Mouse (Mus musculus) heart, embryonic 12.5 days (tissue): ENCODE measurements around the gene Hist1h2ap. TPM values are rescaled to one million over a fixed set of nuclear protein-coding genes. Genes with fewer than 3 reads are reported as not detected.
"Not testable (repeated sequence)": the region's sequence is repeated elsewhere in the genome, so short reads cannot be mapped to it uniquely, and the experiment has no call there.

ENCODE experiments used
- ATAC-seq: fragments of 200-750 bp; cut with Nextera tagmentation; 2 replicates; pipeline ENCODE4 v1.8.0; 2017; ENCODE audit warnings: moderate TSS enrichment, moderate library complexity; ENCODE audit not compliant: insufficient number of reproducible peaks, low FRiP score
- H3K27ac ChIP-seq: fragments of 300-500 bp; sonication (generic); 2 replicates; pipeline ENCODE4 v1.5.1; 2016; ENCODE audit warnings: mild to moderate bottlenecking, moderate library complexity; ENCODE audit not compliant: poor library complexity, severe bottlenecking
- H3K27me3 ChIP-seq: fragments of 300-500 bp; sonication (generic); replicated peaks from 2 replicates; pipeline ENCODE4 v1.6.1; 2016; ENCODE audit warnings: mild to moderate bottlenecking, moderate library complexity
- H3K36me3 ChIP-seq: fragments of 300-500 bp; sonication (generic); 2 replicates; pipeline ENCODE4 v1.6.1; 2016; ENCODE audit warnings: mild to moderate bottlenecking, moderate library complexity
- H3K4me1 ChIP-seq: fragments of 300-500 bp; sonication (generic); replicated peaks from 2 replicates; pipeline ENCODE4 v1.6.1; 2016; ENCODE audit warnings: mild to moderate bottlenecking
- H3K4me2 ChIP-seq: fragments of 300-500 bp; sonication (generic); 2 replicates; pipeline ENCODE4 v1.6.1; 2016; ENCODE audit warnings: mild to moderate bottlenecking, moderate library complexity
- H3K4me3 ChIP-seq: fragments of 300-500 bp; sonication (generic); 2 replicates; pipeline ENCODE4 v1.5.1; 2016; ENCODE audit warnings: mild to moderate bottlenecking
- H3K9ac ChIP-seq: fragments of 300-500 bp; sonication (generic); 2 replicates; pipeline ENCODE4 v1.6.1; 2016; ENCODE audit warnings: mild to moderate bottlenecking, moderate library complexity
- H3K9me3 ChIP-seq: fragments of 300-500 bp; sonication (generic); replicated peaks from 2 replicates; pipeline ENCODE4 v1.6.1; 2016; ENCODE audit warnings: mild to moderate bottlenecking, moderate library complexity
- WGBS: fragments of 180-500 bp; shearing (Covaris S2); methylation state at CpG from one replicate; pipeline ENCODE4 v1.1.7; 2016; 5-methylcytosine and 5-hydroxymethylcytosine counted together
- polyA plus RNA-seq: library from polyadenylated mRNA; unstranded; fragments of >200 nt; fragmentation: Nextera tagmentation; extraction: Ambion mirVana; gene quantifications from 2 replicates; pipeline ENCODE4 v1.2.1, GENCODE M21; 2016

The Hist1h2ap gene
- 2,122 and 2,141 TPM in 2 replicates for polyA plus RNA-seq

DNA sequence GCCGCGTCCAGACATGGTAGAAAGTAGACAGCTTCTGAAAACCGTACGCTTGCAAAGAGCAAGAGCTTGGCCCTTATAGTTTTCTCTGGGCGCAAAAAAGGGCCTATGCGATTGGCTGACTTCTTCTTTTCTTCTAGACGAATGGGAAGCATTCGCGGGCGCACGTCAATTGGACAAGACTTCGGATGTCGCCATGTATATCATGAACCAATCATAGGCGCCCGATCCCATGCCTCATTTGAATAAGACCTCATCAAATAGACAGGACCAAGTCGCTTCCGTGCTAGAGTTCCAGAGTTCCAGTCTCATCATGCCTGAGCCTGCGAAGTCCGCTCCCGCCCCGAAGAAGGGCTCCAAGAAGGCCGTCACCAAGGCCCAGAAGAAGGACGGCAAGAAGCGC lies at the start of gene Hist1h2ap, which contains the start of gene Hist1h2br:
Gene Hist1h2ap (minus strand): TSS at position 47 of the 400 bp plus-strand sequence.
Gene Hist1h2br (plus strand): TSS at position 283 of the 400 bp plus-strand sequence.
- not testable (repeated sequence) for H3K27ac ChIP-seq, H3K4me2 ChIP-seq, H3K9ac ChIP-seq, H3K4me3 ChIP-seq, H3K36me3 ChIP-seq, H3K4me1 ChIP-seq, H3K27me3 ChIP-seq, H3K9me3 ChIP-seq
- WGBS: no CpG with 5 or more reads among the region's 24 CpGs
- peak; percentile 93 for ATAC-seq

DNA sequence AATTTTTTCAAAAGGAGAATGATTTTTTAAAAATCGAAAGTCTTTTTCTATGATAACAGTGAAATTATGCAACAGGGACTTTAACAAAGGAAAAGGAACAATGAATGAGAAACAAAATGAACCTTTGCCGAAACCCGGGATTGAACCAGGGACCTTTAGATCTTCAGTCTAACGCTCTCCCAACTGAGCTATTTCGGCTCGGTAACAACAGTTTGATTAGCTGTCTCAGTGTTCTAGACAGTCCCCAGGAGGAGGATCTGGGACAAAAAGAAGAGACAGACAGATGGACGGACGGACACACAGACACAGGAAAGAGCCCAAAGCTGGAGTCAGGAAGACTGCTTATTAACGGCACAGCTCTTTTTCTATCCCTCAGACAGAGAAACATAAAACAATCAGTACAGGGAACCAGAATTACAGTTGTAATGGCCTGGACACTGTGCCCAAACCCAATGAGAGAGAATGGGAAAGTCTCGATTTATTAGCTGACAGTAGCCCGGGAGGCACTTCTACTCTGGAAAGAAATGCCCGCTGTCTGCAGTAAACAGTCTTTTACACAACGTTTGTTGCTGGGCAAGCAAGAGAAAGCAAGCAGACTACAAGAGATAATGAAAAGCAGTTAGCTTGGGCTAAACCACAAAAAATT lies 49.6 kb upstream of the Hist1h2ap start:
- H3K4me3 ChIP-seq: peak overlapping the region; percentile 57
- H3K27ac ChIP-seq: no peak overlapping the region
- no peaks in the 10 kb centered on the region for H3K4me1 ChIP-seq
- peak overlapping the region; percentile 39; the same call in 1 of the 2 replicates for H3K9ac ChIP-seq
- H3K36me3 ChIP-seq: no peaks in the 10 kb centered on the region
- H3K9me3 ChIP-seq: no peaks in the 10 kb centered on the region
- H3K4me2 ChIP-seq: peak overlapping the region; percentile 64
- no peaks in the 10 kb centered on the region for H3K27me3 ChIP-seq
- WGBS: 1% methylated on average over 13 of the region's 13 CpGs
- peak; percentile 71 for ATAC-seq

DNA sequence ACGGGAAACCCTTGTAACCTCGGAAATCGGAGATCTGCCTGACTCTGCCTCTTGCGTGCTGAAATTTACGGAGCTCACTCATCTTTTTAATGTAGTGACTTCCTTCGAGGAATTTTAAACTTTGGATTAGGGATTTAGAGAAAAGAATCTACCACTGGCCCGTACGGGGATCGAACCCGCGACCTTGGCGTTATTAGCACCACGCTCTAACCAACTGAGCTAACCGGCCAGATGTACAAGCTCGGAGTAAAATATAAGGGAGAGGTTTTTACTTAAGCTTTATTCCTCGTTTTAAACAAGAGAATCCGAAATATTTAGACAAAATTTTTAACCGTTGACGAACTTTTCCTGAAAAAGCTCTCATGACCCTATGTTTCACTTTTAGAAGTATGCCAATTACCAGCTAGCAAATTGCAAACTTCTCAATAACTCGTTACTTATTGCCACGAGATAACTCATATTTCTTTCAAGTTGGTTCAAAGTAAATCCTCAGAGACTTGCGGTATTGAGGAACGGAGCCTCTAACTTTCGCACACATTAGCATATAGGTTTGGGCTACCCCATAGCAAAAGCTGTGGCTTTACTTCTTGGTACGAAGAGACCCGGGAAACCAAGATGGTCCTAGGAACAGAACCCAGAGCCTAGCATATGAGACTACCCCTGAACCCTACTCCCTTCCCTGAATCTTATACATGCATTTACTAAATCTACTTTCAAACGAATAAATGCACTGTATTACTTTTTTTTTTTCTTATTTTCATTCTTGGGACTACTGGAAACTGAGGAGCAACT lies 48.8 kb upstream of the Hist1h2ap start:
- WGBS: 2% methylated on average over 27 of the region's 27 CpGs
- no peaks in the 10 kb centered on the region for H3K27me3 ChIP-seq
- H3K9me3 ChIP-seq: no peaks in the 10 kb centered on the region
- peak overlapping the region; percentile 44; the same call in 1 of the 2 replicates for H3K9ac ChIP-seq
- H3K4me3 ChIP-seq: peak overlapping the region; percentile 57
- H3K4me1 ChIP-seq: no peaks in the 10 kb centered on the region
- no peaks in the 10 kb centered on the region for H3K36me3 ChIP-seq
- H3K27ac ChIP-seq: no peak overlapping the region
- peak; percentile 66; the same call in 1 of the 2 replicates for ATAC-seq
- H3K4me2 ChIP-seq: peak overlapping the region; percentile 64

GRCm38 (mm10) chr13:21880735-21881134 lies 47.4 kb upstream of the Hist1h2ap start:
- Histone ChIP-seq H3K27ac (no peak overlapping the region), H3K9ac (no peak overlapping the region), H3K27me3 (no peaks in the 10 kb centered on the region), H3K4me3 (no peak overlapping the region), H3K4me1 (no peaks in the 10 kb centered on the region), H3K4me2 (no peak overlapping the region), H3K9me3 (no peaks in the 10 kb centered on the region), H3K36me3 (no peaks in the 10 kb centered on the region)
- 79% methylated on average over 6 of the region's 6 CpGs for WGBS
- ATAC-seq: no peak

DNA sequence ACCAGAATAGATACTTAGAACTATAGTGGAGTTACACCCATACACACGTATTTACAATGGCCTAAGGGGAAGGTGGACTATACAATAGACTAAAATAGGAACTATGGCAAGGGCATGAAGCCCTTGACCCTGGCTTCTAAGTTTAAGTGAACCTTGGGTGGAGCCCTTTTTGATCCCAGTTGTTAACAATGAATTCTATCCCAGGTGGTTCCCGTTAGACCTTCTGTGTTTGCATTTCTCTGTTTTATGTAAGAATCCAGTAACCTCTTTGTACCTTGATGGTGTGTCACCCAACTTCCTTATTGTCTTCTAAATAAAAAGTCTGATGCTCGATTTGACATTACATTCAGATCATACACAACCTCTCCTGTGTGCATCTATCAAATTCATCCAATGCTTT lies 32.2 kb upstream of the Hist1h2ap start:
- H3K27me3 ChIP-seq, H3K9me3 ChIP-seq, H3K4me2 ChIP-seq, H3K4me3 ChIP-seq, ATAC-seq, H3K36me3 ChIP-seq, H3K4me1 ChIP-seq, H3K9ac ChIP-seq, H3K27ac ChIP-seq: not testable (repeated sequence)
- 64% methylated on average over 3 of the region's 3 CpGs for WGBS

GRCm38 (mm10) chr13:21861608-21862007 lies 28.3 kb upstream of the Hist1h2ap start:
- Histone ChIP-seq H3K4me1 (no peaks in the 10 kb centered on the region), H3K27ac (no peak overlapping the region), H3K9me3 (no peaks in the 10 kb centered on the region), H3K4me2 (no peak overlapping the region), H3K27me3 (no peaks in the 10 kb centered on the region; the same call in 1 of the 2 replicates), H3K9ac (no peak overlapping the region), H3K36me3 (no peaks in the 10 kb centered on the region), H3K4me3 (no peak overlapping the region)
- 21% methylated on average over 5 of the region's 5 CpGs for WGBS
- ATAC-seq: no peak

- ATAC-seq: no peak; the same call in 1 of the 2 replicates
- H3K4me3 ChIP-seq: peak overlapping the region; percentile 59
- no peaks in the 10 kb centered on the region for H3K9me3 ChIP-seq
- peak overlapping the region; percentile 55 for H3K9ac ChIP-seq
- no peaks in the 10 kb centered on the region for H3K36me3 ChIP-seq
- H3K27me3 ChIP-seq: no peaks in the 10 kb centered on the region
- WGBS: 2% methylated on average over 15 of the region's 15 CpGs
- no peak overlapping the region for H3K27ac ChIP-seq
- peak overlapping the region; percentile 66 for H3K4me2 ChIP-seq
- H3K4me1 ChIP-seq: peaks cover 13% of the 10 kb centered on the region
These were observed 22.4 kb upstream of the Hist1h2ap start for GRCm38 (mm10) chr13:21855698-21856162.

- Histone ChIP-seq H3K4me2 (peak overlapping the region; percentile 66), H3K4me1 (peaks cover 15% of the 10 kb centered on the region), H3K4me3 (peak overlapping the region; percentile 59), H3K36me3 (no peaks in the 10 kb centered on the region), H3K9me3 (no peaks in the 10 kb centered on the region), H3K27me3 (no peaks in the 10 kb centered on the region), H3K9ac (peak overlapping the region; percentile 55), H3K27ac (no peak overlapping the region)
- WGBS: 1% methylated on average over 11 of the region's 11 CpGs
- ATAC-seq: peak; percentile 84
These were observed 21.8 kb upstream of the Hist1h2ap start for GRCm38 (mm10) chr13:21855146-21855545.

- H3K4me3 ChIP-seq: no peak overlapping the region
- 0 out of 2 replicates have a peak, but pooled peaks have one; percentile 13 for ATAC-seq
- no peak overlapping the region for H3K9ac ChIP-seq
- peak overlapping the region; percentile 62 for H3K27ac ChIP-seq
- no peaks in the 10 kb centered on the region for H3K9me3 ChIP-seq
- H3K4me2 ChIP-seq: peak overlapping the region; percentile 21; the same call in 1 of the 2 replicates
- H3K4me1 ChIP-seq: peaks cover 15% of the 10 kb centered on the region
- no peaks in the 10 kb centered on the region for H3K36me3 ChIP-seq
- 37% methylated on average over 3 of the region's 3 CpGs for WGBS
- H3K27me3 ChIP-seq: no peaks in the 10 kb centered on the region
These were observed 19.1 kb upstream of the Hist1h2ap start for GRCm38 (mm10) chr13:21852215-21852945.

- H3K9ac ChIP-seq, H3K27me3 ChIP-seq, ATAC-seq, H3K4me3 ChIP-seq, H3K4me2 ChIP-seq, H3K9me3 ChIP-seq, H3K36me3 ChIP-seq, H3K27ac ChIP-seq: not testable (repeated sequence)
- H3K4me1 ChIP-seq: peaks cover 15% of the 10 kb centered on the region
- WGBS: 38% methylated on average over 1 of the region's 1 CpGs
These were observed 17.4 kb upstream of the Hist1h2ap start for GRCm38 (mm10) chr13:21850696-21851095.

GRCm38 (mm10) chr13:21847883-21848282 lies 14.6 kb upstream of the Hist1h2ap start:
- 22% methylated on average over 8 of the region's 8 CpGs for WGBS
- no peak overlapping the region for H3K4me2 ChIP-seq
- no peak overlapping the region for H3K4me3 ChIP-seq
- no peak for ATAC-seq
- no peak overlapping the region for H3K9ac ChIP-seq
- no peaks in the 10 kb centered on the region for H3K9me3 ChIP-seq
- H3K27me3 ChIP-seq: no peaks in the 10 kb centered on the region
- peaks cover 12% of the 10 kb centered on the region for H3K4me1 ChIP-seq
- H3K36me3 ChIP-seq: no peaks in the 10 kb centered on the region
- H3K27ac ChIP-seq: no peak overlapping the region
